7 mouse cellular contexts compared by ENCODE assay signal in genomic region chr9:55937664-55938617, GRCm38 (mm10). TPM values are rescaled to one million over a fixed set of nuclear protein-coding genes. Genes with fewer than 3 reads are reported as not detected.
A peak's percentile ranks its signal among the peaks of the same experiment; 100 is the strongest.
DNase-seq lines count a peak whose midpoint lies in the region; ATAC-seq lines count a peak whose summit lies in the region.

Gene Scaper, minus strand, starts transcription at chr9:55938119.

- H3K4me3 ChIP-seq in intestine, embryonic 15.5 days (replicated peaks), result peak within 1 kb of the TSS; percentile 81
- peak within 1 kb of the TSS; percentile 78 for H3K4me3 ChIP-seq in midbrain, embryonic 10.5 days

- H3K27ac ChIP-seq in intestine, embryonic 15.5 days, result peak within 1 kb of the TSS; percentile 84
- H3K27ac ChIP-seq in midbrain, embryonic 10.5 days (replicated peaks), result peak within 1 kb of the TSS; percentile 96

- peak; percentile 98 for ATAC-seq in intestine, embryonic 15.5 days

- peak; percentile 85 to 86 for DNase-seq in adrenal gland, adult 18-20 months (ENCODE audit: low spot score in 2 of 2)
- DNase-seq in embryo, embryonic 11 days, result peak; percentile 96
- peak; percentile 87 for DNase-seq in gastrocnemius, postnatal 25 days
- peak; percentile 87 for DNase-seq in left cerebral cortex, postnatal 25 days (ENCODE audit: low spot score in 2 of 2)
- DNase-seq in midbrain, embryonic 10.5 days (ENCODE audit: low spot score), result peak; percentile 94
- peak; percentile 83 for DNase-seq in right cerebral cortex, postnatal 4 days

- no peaks in the 10 kb centered on the region for H3K36me3 ChIP-seq in intestine, embryonic 15.5 days
- H3K36me3 ChIP-seq in midbrain, embryonic 10.5 days, result 0 out of 2 replicates have a peak, but pooled peaks cover 3% of the 10 kb centered on the region

- peak within 1 kb of the TSS; percentile 86 for H3K9ac ChIP-seq in intestine, embryonic 15.5 days

- intact Hi-C loops in left cerebral cortex, postnatal 25 days (cut with DNase I), result loop anchor here (5.0 kb wide), 1 partner anchor 104 kb away; the partner anchor contains the start of gene Rcn2

- WGBS in intestine, embryonic 15.5 days, result under 1% methylated on average over 60 of the region's 60 CpGs
- under 1% methylated on average over 60 of the region's 60 CpGs for WGBS in midbrain, embryonic 10.5 days

- no peaks in the 10 kb centered on the region for H3K27me3 ChIP-seq in intestine, embryonic 15.5 days (replicated peaks)
- H3K27me3 ChIP-seq in midbrain, embryonic 10.5 days (ENCODE audit: low read depth, poor library complexity, severe bottlenecking), result no peaks in the 10 kb centered on the region

- H3K9me3 ChIP-seq in intestine, embryonic 15.5 days, result no peaks in the 10 kb centered on the region
- H3K9me3 ChIP-seq in midbrain, embryonic 10.5 days (replicated peaks), result no peaks in the 10 kb centered on the region

- H3K4me1 ChIP-seq in intestine, embryonic 15.5 days (replicated peaks), result peaks cover 11% of the 10 kb centered on the region
- peaks cover 27% of the 10 kb centered on the region for H3K4me1 ChIP-seq in midbrain, embryonic 10.5 days

- H3K4me2 ChIP-seq in intestine, embryonic 15.5 days (replicated peaks), result peak within 1 kb of the TSS; percentile 78

RNA-seq across cellular contexts. Expression of gene Scaper, which starts in this region (rescaled TPM):
- 10 to 100 TPM in 1 of 2 experiments, 1 to 10 TPM in 1; 9.0 to 11.5 TPM for total RNA-seq in adrenal gland, adult 18-20 months (2021)
- total RNA-seq in gastrocnemius, postnatal 25 days (2021), result 1 to 10 TPM; 6.1 TPM
- polyA plus RNA-seq in intestine, embryonic 15.5 days (2015; fragmentation: Nextera tagmentation; extraction: Ambion mirVana), result 8.5 and 8.9 TPM in 2 replicates
- 10 to 100 TPM; 30.1 to 30.9 TPM for total RNA-seq in left cerebral cortex, postnatal 25 days (2021)
- 6.3 and 9.2 TPM in 2 replicates for polyA plus RNA-seq in midbrain, embryonic 10.5 days (2016; fragmentation: Nextera tagmentation; extraction: Ambion mirVana)

Comparison
In these comparisons a context has a peak if more than half of its experiments do, and no peak if none do; other contexts are left out.
1. Peak in every context shown above with its lines: DNase-seq, ATAC-seq, H3K4me3 ChIP-seq and H3K27ac ChIP-seq.